Mouse (Mus musculus) myocyte (in vitro differentiated cells): ENCODE measurements around the gene Cd81. TPM values are rescaled to one million over a fixed set of nuclear protein-coding genes. Genes with fewer than 3 reads are reported as not detected.

Experiments used
- H3K27me3 ChIP-seq: one replicate; pipeline ENCODE4 v1.6.1; 2011; ENCODE audit not compliant: control insufficient read depth, insufficient read depth, insufficient read length
- H3K36me3 ChIP-seq: one replicate; pipeline ENCODE4 v1.6.1; 2011; ENCODE audit not compliant: control insufficient read depth, insufficient read depth
- H3K4me2 ChIP-seq: one replicate; pipeline ENCODE4 v1.6.1; 2011; ENCODE audit warnings: low read depth, control low read depth
- H3K4me3 ChIP-seq: one replicate; pipeline ENCODE4 v1.5.1; 2011; ENCODE audit warnings: mild to moderate bottlenecking, control low read depth, moderate library complexity
- H3K79me2 ChIP-seq: one replicate; pipeline ENCODE4 v1.6.1; 2011; ENCODE audit not compliant: control insufficient read depth, insufficient read depth
- H3ac ChIP-seq: one replicate; pipeline ENCODE4 v1.6.1; 2011; ENCODE audit not compliant: control insufficient read depth, insufficient read length
- CEBPB ChIP-seq: IDR thresholded peaks from 2 replicates; pipeline ENCODE4 v1.6.1; 2011; ENCODE audit warnings: mild to moderate bottlenecking, moderate library complexity; ENCODE audit not compliant: poor library complexity, insufficient read depth, severe bottlenecking
- E2F4 ChIP-seq: IDR thresholded peaks from one replicate; pipeline ENCODE4 v1.6.1; 2011; ENCODE audit warnings: mild to moderate bottlenecking, control low read depth, moderate library complexity; ENCODE audit not compliant: insufficient read depth
- MAX ChIP-seq: IDR thresholded peaks from one replicate; pipeline ENCODE4 v1.6.1; 2011; ENCODE audit warnings: low read depth, mild to moderate bottlenecking, control low read depth
- MYOD1 ChIP-seq, 3 experiments: IDR thresholded peaks; one replicate each; pipeline ENCODE4 v1.6.1; 2011; ENCODE audit warnings: control low read depth in 2 of 3, low read depth in 2 of 3, mild to moderate bottlenecking in 2 of 3, moderate library complexity in 1 of 3; ENCODE audit not compliant: insufficient read length in 2 of 3, control insufficient read depth in 1 of 3
- MYOG ChIP-seq, 3 experiments: IDR thresholded peaks; one replicate each; pipeline ENCODE4 v1.6.1; 2011; ENCODE audit warnings: control low read depth in 2 of 3, low read depth in 2 of 3, mild to moderate bottlenecking in 2 of 3; ENCODE audit not compliant: insufficient read length in 2 of 3, control insufficient read depth in 1 of 3, insufficient read depth in 1 of 3
- POLR2A ChIP-seq: IDR thresholded peaks from one replicate; pipeline ENCODE4 v1.6.1; 2011; ENCODE audit warnings: low read depth, mild to moderate bottlenecking, control low read depth, moderate library complexity; ENCODE audit not compliant: insufficient read length
- POLR2AphosphoS2 ChIP-seq: IDR thresholded peaks from one replicate; pipeline ENCODE4 v1.6.1; 2011; ENCODE audit warnings: low read depth, control low read depth; ENCODE audit not compliant: insufficient read length
- REST ChIP-seq: IDR thresholded peaks from one replicate; pipeline ENCODE4 v1.6.1; 2011; ENCODE audit warnings: mild to moderate bottlenecking, control low read depth, moderate library complexity; ENCODE audit not compliant: insufficient read depth, insufficient read length
- SRF ChIP-seq: IDR thresholded peaks from one replicate; pipeline ENCODE4 v1.6.1; 2011; ENCODE audit warnings: low read depth; ENCODE audit not compliant: control insufficient read depth, insufficient read length
- TCF12 ChIP-seq: IDR thresholded peaks from one replicate; pipeline ENCODE4 v1.6.1; 2011; ENCODE audit warnings: mild to moderate bottlenecking, control low read depth; ENCODE audit not compliant: poor library complexity, insufficient read depth, severe bottlenecking
- TCF3 ChIP-seq: IDR thresholded peaks from one replicate; pipeline ENCODE4 v1.6.1; 2011; ENCODE audit warnings: low read depth, control low read depth; ENCODE audit not compliant: insufficient read length
- USF1 ChIP-seq: IDR thresholded peaks from one replicate; pipeline ENCODE4 v1.6.1; 2011; ENCODE audit warnings: low read depth, mild to moderate bottlenecking, control low read depth, moderate library complexity
- polyA plus RNA-seq: library from polyadenylated mRNA; unstranded; fragments of >200 nt; fragmentation: generic; extraction: Trizol; gene quantifications from one replicate; pipeline ENCODE4 v1.2.1, GENCODE M21; 2012; ENCODE audit warnings: missing spikeins

The Cd81 gene
- polyA plus RNA-seq, 1 experiment, result 744 TPM

DNA sequence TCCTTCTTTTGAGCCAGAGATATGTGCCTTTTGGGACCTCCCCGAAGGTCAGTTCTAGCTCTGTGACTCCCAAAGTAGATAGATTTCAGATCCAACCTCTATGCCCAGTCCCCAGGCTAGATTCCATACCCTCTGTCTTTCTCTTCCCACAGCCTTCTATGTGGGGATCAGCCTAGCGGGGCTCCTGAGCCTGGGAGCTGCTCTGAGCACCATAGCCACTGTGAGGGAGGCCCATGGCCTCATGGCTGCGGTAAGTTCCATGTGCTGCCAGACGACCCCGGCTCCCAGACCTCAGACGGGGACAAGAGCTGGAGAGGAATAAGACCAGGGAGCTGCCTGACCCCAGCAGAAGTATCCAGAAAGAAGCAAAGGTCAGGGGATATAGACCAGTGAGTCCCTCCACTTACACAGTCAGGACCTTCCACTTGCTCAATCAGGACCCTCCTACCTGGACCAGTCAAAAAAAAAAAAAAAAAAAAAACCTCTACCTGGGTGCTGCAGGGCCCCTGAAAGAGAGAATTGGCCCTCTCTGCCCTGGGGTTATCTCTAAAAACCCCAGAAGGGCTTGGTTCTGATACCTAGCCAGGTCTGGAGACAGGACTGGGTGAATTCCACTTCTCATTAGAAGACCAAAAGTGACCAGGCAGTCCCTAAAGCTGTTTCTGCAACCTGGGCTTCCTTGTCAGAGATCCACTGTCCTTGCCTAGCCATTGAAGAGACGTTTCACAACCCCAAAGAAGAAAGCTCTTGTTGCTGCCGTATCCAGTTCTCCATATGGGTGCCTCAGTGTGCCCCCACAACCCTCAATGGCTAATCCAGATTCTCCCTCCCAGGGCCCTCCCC is 45.6 kb upstream of the Cd81 start:
- Histone ChIP-seq H3K27me3 (no peaks in the 10 kb centered on the region), H3K4me2 (peak overlapping the region; percentile 81), H3K4me3 (peak overlapping the region; percentile 27), H3ac (no peak overlapping the region), H3K36me3 (no peaks in the 10 kb centered on the region), H3K79me2 (no peaks in the 10 kb centered on the region)
- TF ChIP-seq SRF, result no peak
- no peak for TF ChIP-seq MAX
- TF ChIP-seq E2F4, result no peak
- no peak for TF ChIP-seq TCF12

DNA sequence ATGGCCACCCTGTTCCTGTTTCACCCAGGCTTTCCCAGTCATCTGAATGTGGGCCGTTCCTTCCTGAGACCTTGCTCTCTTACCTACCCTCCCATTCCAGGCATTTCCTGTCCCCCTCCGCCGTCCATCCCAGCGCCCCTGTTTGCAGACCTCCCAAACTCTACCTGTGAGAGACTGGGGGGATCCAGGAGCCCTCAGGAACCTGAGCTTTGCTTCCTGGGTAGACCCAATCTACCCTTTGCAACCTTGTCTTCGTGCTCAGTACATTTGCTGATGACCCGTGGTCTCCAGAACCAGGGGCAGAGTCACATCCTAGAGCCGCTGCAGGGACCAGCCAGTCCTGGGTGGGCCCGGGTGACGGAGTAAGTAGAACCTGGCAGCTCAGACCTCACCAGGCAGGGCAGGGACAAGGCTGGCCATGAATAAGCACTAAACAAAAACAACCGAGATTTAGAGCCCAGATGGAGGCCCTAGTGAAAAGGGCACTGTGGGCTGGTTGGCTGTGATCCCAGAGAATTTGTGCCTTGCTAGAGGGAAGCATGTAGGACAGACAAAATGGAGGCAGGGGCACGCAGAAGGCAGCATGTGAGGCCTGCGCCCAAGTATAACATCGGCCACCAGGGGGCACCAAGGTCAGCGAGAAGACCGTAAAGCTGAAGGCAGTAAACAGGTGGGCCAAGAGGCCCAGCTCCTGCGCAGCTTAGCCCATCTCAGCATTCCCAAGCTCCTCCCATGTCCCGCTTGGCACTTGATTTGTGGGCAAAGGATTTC is 44.8 kb upstream of the Cd81 start:
- TF ChIP-seq TCF3 (no peak), MYOD1 (IDR thresholded peaks at IDR 0.05; ENCODE audit: control insufficient read depth in 1 of 3, insufficient read length in 2 of 3, low read depth in 2 of 3) (peak; percentile 88 to 99 (median 96)), MYOG (IDR thresholded peaks at IDR 0.05; ENCODE audit: control insufficient read depth in 1 of 3, insufficient read depth in 1 of 3, insufficient read length in 2 of 3, low read depth in 2 of 3) (peak; percentile 57 to 89 (median 57))

GRCm38 (mm10) chr7:143008370-143008926 is 44.1 kb upstream of the Cd81 start:
- Histone ChIP-seq H3K4me2 (peak overlapping the region; percentile 81), H3K79me2 (no peaks in the 10 kb centered on the region), H3K27me3 (no peaks in the 10 kb centered on the region), H3K4me3 (no peak overlapping the region), H3K36me3 (no peaks in the 10 kb centered on the region), H3ac (no peak overlapping the region)
- TF ChIP-seq MYOG (IDR thresholded peaks at IDR 0.05; ENCODE audit: control insufficient read depth in 1 of 3, insufficient read depth in 1 of 3, insufficient read length in 2 of 3, low read depth in 2 of 3) (no peak), MYOD1 (IDR thresholded peaks at IDR 0.05; ENCODE audit: control insufficient read depth in 1 of 3, insufficient read length in 2 of 3, low read depth in 2 of 3) (no peak), POLR2AphosphoS2 (no peak), SRF (no peak), E2F4 (no peak), CEBPB (no peak), TCF12 (no peak), MAX (no peak), TCF3 (no peak), POLR2A (no peak), REST (no peak), USF1 (no peak)

More for the DNA sequence above, 44.8 kb upstream of the Cd81 start:
- Histone ChIP-seq H3K79me2 (no peaks in the 10 kb centered on the region), H3K27me3 (no peaks in the 10 kb centered on the region), H3K4me2 (peak overlapping the region; percentile 81), H3K4me3 (peak overlapping the region; percentile 27), H3ac (no peak overlapping the region), H3K36me3 (no peaks in the 10 kb centered on the region)

DNA sequence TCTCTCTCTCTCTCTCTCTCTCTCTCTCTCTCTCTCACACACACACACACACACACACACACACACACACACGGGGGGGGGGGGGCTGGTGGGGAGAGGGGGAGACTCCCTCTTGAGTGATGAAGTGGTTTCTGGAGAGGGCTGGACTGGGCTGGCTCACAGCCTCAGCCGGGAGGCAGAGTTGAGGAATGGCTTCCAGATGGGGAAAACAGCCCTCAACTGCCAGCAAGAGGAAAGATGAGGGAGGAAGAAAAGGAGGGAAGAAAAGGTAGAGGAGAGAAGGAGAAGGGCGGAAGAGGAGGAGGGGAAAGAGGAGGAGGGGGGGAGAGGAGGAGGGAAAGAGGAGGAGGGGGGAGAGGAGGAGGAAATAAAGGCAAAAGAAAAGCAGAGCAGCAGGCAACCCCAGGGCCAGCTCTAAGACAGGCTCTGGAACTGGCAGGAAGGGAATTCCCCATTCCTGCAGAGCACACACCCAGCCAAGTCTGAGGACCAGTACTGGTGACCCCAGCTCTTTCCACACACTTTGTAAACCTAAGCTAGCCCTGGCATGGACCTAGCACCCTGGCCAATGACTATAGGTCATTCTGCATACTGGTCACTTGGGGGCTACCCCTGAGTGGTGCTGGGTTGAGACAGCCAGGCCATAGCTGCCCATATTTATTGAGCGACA is 43.4 kb upstream of the Cd81 start:
- TF ChIP-seq MYOG (IDR thresholded peaks at IDR 0.05; ENCODE audit: control insufficient read depth in 1 of 3, insufficient read depth in 1 of 3, insufficient read length in 2 of 3, low read depth in 2 of 3) (no peak), POLR2A (no peak), USF1 (no peak), TCF12 (no peak), MYOD1 (IDR thresholded peaks at IDR 0.05; ENCODE audit: control insufficient read depth in 1 of 3, insufficient read length in 2 of 3, low read depth in 2 of 3) (no peak), SRF (no peak), TCF3 (no peak), E2F4 (no peak), MAX (no peak), REST (no peak), CEBPB (no peak), POLR2AphosphoS2 (no peak)
- no peak overlapping the region for H3K4me3 ChIP-seq

More for the DNA sequence above, 43.4 kb upstream of the Cd81 start:
- no peaks in the 10 kb centered on the region for H3K79me2 ChIP-seq
- H3K36me3 ChIP-seq, result no peaks in the 10 kb centered on the region
- no peak overlapping the region for H3ac ChIP-seq
- H3K4me2 ChIP-seq, result peak overlapping the region; percentile 81
- no peaks in the 10 kb centered on the region for H3K27me3 ChIP-seq
